Mouse (Mus musculus): ENCODE data around the gene Crip2. TPM values are rescaled to one million over a fixed set of nuclear protein-coding genes. Genes with fewer than 3 reads are reported as not detected.
A peak's percentile ranks its signal among the peaks of the same experiment; 100 is the strongest.

Gene Crip2
- total RNA-seq, 4 experiments from 2014 or later = 22.0 to 27.4 (median 24.3) TPM

- peak; percentile 75 to 78 for DNase-seq (ENCODE audit: low spot score in 2 of 2)
These were observed 6.3 kb downstream of the Crip2 start, which contains the start of gene Crip1 for GRCm38 (mm10) chr12:113146112-113147057. Crip1 (plus strand) TSS chr12:113146316.

GRCm38 (mm10) chr12:113147481-113147880 lies 7.4 kb downstream of the Crip2 start:
- peak in 1 of 2 experiments; percentile 62 for DNase-seq (ENCODE audit: low spot score in 2 of 2)

DNA sequence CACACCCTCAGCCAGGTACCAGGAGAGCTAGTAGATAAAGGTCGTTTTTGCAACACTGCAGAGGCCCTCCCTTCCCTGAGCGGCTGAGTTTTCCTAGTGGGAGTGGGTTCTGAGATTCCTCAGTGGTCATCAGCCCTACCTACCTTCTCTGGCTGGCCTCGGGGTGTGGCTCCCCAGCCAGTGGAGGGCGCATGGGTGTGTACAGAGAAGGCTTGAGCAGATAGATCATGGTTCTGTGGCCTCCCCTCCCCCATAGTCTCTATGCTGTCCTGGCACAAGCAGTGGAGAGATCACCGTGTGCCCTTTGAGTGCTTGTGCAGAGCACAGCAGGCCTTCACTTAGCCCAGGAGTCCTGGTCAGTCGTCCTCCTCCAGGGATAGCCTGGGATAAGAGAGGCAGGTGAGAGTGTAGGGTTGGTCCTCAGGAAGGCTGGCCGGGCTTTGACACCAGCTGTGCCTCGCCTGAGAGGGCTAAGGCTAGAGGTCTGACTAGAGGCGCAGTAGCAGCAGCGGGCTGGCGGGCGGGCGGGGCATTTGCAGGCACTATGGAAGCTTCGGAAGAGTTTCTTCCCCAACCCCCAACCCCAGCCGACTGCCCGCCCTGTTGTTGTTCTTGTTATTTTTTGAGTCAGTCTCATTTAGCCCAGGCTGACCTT lies 8.5 kb downstream of the Crip2 start:
- peak in 1 of 2 experiments; percentile 45 for DNase-seq (ENCODE audit: low spot score in 2 of 2)

DNA sequence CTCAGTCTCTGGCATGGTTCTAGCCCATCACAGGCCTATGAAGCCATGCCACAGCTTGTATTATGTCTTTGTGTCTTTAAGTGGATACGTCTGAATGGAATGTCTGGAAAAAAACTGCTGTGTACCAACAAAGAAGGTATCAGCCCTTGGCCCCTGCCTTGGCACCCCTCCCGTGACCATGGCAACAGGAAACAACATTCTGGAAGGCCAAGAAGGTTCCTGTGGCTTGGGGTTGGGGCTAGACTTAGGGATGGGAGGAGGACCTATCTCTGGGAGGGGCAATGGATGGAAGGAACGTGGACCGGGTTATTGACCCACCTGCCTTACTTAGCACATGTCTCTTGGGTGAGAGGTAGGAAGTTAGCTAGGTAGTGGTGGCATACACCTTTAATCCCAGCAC lies 9.3 kb downstream of the Crip2 start:
- DNase-seq (ENCODE audit: low spot score in 2 of 2) = no peak

GRCm38 (mm10) chr12:113149896-113150295 lies 9.9 kb downstream of the Crip2 start:
- DNase-seq (ENCODE audit: low spot score in 2 of 2) = no peak

DNA sequence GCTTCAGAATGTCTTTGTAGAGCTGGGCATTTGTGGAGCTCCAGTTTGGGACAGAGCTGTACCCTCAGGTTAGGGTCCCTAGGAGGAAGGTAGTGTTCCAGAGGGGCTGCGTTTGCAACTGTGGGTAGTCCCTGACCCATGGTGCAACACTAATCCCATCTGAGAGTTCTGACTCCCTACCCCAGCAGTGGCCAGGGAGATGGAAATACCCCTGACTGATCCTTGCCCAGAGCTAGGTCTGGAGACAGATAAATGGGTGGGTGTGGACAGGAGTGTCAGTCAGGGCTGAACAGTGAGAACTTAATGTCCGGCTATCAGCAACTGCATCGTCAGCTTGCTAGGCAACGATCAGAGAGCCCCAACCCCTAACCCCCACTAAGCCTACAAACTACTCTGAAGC lies 10.6 kb downstream of the Crip2 start:
- no peak for DNase-seq (ENCODE audit: low spot score in 2 of 2)

- no peak for DNase-seq (ENCODE audit: low spot score in 2 of 2)
These were observed 11.0 kb downstream of the Crip2 start for GRCm38 (mm10) chr12:113151046-113151445.

DNA sequence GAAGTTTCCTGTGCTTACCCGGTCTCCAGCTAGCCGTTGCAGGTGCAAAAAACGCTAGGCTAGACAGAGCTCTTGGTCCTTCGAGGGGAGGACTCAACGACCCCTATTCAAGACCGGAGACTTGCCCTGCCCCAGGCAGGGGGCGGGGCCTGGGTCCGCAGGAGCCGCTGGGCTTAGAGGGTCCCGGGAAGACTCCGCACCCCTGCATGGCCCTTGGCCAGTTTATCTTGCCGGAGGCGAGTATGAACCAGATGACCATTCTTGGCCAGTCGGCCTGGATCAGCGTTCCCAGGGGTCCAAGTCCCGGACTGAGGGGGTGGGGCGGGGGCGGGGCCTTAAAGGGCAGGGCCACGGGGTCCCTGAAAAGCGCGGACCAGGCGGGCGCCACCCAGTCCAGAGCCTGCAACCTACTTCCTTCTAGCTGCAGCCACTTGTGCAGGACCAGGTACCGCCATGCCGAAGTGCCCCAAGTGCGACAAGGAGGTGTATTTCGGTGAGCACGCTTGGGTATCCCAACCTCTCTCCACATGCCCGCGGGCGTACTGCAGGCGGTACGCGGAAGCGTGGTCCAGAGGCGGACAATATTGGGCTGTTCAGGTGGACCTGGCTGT lies 11.7 kb downstream of the Crip2 start:
- DNase-seq (ENCODE audit: low spot score in 2 of 2) = peak in 1 of 2 experiments; percentile 38

DNA sequence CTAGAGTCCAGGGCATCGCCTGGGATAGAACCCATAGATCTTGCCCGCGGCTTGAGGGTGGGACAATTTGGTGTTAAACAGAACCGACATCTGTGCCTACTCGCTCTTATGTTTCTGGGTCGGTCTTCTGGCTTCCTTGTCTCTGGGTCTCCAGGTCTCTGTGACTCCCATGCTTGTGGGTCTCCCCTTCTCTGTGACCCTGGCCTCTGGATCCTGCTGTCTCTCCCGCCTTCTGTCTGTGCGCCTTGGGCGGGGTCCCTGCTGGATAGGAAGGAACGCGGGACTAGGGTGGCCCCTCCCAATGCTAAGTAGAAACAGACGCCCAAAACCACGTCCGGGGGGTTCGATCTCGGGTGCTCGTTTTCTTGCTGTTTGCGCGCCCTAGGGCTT lies 12.2 kb downstream of the Crip2 start:
- peak in 1 of 2 experiments; percentile 27 for DNase-seq (ENCODE audit: low spot score in 2 of 2)

GRCm38 (mm10) chr12:113152991-113153525 lies 13.0 kb downstream of the Crip2 start:
- DNase-seq (ENCODE audit: low spot score in 2 of 2) = no peak

DNA sequence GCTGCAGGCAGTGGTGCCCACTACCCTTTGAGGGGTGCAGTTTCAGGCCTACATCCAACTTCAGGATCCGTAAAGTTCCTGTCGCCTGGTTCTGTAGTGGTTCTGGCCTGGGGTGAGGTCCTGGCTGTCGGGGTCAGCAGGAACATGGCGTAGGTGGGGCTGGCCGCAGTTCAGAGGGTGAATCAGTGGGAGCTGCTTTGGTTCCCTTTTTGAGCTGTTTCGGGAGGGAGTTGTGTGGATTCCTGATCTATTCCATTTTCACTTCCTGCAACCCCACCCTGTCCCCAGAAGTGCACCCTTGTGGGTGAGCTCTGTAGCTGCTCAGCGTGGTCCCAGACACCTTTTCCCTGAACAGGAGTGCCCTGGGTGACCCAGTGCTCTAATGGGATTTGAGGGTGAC lies 13.9 kb downstream of the Crip2 start:
- no peak for DNase-seq (ENCODE audit: low spot score in 2 of 2)

DNA sequence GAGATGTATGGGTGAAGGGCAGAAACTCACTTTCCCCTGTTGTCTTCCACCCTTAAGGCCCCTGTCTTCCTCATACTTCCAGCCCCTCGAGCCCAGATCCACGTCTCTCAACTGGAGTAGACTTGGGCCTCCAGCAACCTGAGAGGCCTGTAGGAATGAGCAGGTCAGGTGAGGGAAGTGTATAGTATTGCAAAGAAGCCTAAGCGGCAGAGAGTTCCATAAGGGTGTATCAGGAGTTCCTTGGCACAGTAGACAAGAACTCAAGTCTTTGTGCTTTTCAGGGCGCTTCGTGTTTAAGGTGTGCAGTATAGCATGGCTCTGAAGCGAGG lies 14.7 kb downstream of the Crip2 start:
- DNase-seq (ENCODE audit: low spot score in 2 of 2) = no peak

GRCm38 (mm10) chr12:113155076-113155771 lies 15.2 kb downstream of the Crip2 start:
- DNase-seq (ENCODE audit: low spot score in 2 of 2) = no peak

- peak; percentile 99 for DNase-seq (ENCODE audit: low spot score in 2 of 2)
These were observed 16.0 kb downstream of the Crip2 start, which contains the start of gene Tedc1 for GRCm38 (mm10) chr12:113155887-113156539. Tedc1 (plus strand) TSS chr12:113156421.

GRCm38 (mm10) chr12:113156540-113156929 lies 16.5 kb downstream of the Crip2 start:
- no peak for DNase-seq (ENCODE audit: low spot score in 2 of 2)

- DNase-seq (ENCODE audit: low spot score in 2 of 2) = no peak
These were observed 17.0 kb downstream of the Crip2 start for GRCm38 (mm10) chr12:113157002-113157401.

DNA sequence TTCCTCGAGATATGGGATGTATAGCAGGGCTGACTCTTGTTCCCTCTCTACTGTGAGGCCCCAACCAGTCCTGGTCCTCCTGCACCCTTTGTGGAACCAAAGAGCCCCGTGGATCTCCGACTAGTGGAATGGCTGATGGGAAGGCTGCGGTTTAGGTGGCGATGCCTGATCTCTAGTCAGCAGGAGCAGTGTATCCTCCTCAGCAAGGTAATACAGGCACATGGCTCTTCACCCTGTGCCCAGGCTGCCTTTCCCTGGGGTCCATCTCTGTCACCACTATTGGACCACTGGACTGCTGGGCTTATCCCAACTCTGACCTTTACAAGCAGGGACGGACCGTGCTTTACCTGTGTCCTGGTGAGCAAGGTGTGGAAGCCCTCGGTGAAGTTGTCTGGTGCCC lies 17.5 kb downstream of the Crip2 start:
- DNase-seq (ENCODE audit: low spot score in 2 of 2) = no peak

- DNase-seq (ENCODE audit: low spot score in 2 of 2) = no peak
These were observed 17.9 kb downstream of the Crip2 start for GRCm38 (mm10) chr12:113157971-113158370.

- no peak for DNase-seq (ENCODE audit: low spot score in 2 of 2)
These were observed 23.5 kb downstream of the Crip2 start for GRCm38 (mm10) chr12:113163561-113164006.

DNA sequence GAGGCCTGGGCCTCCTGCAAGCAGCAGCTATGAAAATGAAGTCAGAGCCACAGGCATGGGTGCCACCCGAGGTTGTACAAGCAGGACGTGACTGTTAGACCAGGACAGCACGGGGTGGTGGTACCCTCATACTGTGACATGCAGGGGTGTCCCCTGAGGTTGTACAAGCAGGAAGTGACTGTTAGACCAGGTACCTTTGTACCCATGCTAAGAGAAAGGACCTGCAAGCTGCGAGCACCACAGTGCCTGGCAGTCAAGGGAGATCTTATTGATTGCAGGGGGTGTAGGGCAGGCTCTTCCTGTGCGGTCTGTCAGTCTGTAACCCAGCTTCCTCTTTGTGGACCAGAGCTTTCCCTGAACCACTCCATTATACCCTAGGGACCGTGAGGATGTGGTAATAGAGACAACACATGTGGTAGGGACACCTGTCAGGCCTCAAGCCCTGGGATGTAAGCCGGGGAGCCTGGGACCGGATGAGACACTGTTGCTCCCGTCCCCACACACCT lies 28.0 kb downstream of the Crip2 start:
- DNase-seq (ENCODE audit: low spot score in 2 of 2) = no peak
